Mouse (Mus musculus): Measurements from ENCODE around the gene Ifit1bl1.
"Not testable (repeated sequence)": the region's sequence is repeated elsewhere in the genome, so short reads cannot be mapped to it uniquely, and the experiment has no call there.

DNA sequence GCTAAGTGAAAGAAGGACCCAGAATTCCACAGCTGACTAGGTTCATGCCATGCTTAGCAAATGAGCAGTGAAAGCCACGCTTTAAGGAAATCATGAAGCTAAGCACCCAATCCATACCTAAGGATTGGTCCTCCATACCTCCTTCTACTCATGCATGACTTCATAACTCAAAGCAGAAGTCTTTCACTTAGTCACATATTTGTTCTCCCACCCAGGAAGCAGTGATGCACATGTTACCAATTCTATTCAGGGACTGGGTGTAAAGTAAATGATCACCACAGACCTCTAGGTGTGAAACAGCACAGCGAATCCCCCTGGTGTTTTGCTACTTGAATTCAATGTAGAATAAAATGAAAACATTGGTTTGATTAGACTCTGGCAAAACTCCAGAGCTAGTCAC is 19.1 kb downstream of the Ifit1bl1 start:
- TF ChIP-seq CTCF, EP300 (IDR thresholded peaks at IDR 0.05; ENCODE audit: low read depth): not testable (repeated sequence)
